1 mouse cellular context compared by ENCODE assay signal in the genomic region with DNA sequence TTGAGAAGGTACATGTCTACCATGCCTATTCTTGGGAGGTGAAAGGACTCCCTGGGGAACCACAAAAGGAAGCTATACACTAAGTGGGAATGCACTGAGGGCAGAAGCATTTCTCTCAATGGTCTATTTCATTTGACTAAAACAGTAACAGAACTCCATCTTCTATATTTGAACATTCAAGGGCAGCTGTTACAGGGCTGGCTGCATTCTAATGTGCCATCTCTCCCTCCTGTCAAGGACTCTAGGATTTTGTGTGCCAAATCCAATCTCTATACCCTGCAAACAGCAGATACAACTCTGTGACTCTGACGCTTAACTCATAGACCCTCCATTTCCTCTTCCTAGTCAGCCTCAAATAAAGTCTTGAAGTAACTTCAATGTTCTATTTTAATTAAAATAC.
TF ChIP-seq lines count a peak whose summit lies in the region.

No protein-coding gene starts in this region.

TF ChIP-seq in myocyte, 11 proteins besides CTCF, POLR2A, EP300 and RAD21:
- TF ChIP-seq TCF3 (IDR thresholded peaks at IDR 0.05; ENCODE audit: insufficient read length, low read depth) (no peak), CEBPB (IDR thresholded peaks at IDR 0.05; ENCODE audit: insufficient read depth, poor library complexity, severe bottlenecking) (no peak), MYOG (IDR thresholded peaks at IDR 0.05; ENCODE audit: control insufficient read depth in 1 of 3, insufficient read depth in 1 of 3, insufficient read length in 2 of 3, low read depth in 2 of 3) (peak in 1 of 3 experiments; percentile 47), POLR2AphosphoS2 (IDR thresholded peaks at IDR 0.05; ENCODE audit: insufficient read length, low read depth) (no peak), TCF12 (IDR thresholded peaks at IDR 0.05; ENCODE audit: insufficient read depth, poor library complexity, severe bottlenecking) (no peak), E2F4 (IDR thresholded peaks at IDR 0.05; ENCODE audit: insufficient read depth) (no peak), MYOD1 (IDR thresholded peaks at IDR 0.05; ENCODE audit: control insufficient read depth in 1 of 3, insufficient read length in 2 of 3, low read depth in 2 of 3) (peak in 1 of 3 experiments; percentile 24), SRF (IDR thresholded peaks at IDR 0.05; ENCODE audit: control insufficient read depth, insufficient read length, low read depth) (no peak), USF1 (IDR thresholded peaks at IDR 0.05; ENCODE audit: low read depth) (no peak), REST (IDR thresholded peaks at IDR 0.05; ENCODE audit: insufficient read depth, insufficient read length) (no peak), MAX (IDR thresholded peaks at IDR 0.05; ENCODE audit: low read depth) (no peak)
